Mouse (Mus musculus): ENCODE data around the gene Kbtbd12.
A peak's percentile ranks its signal among the peaks of the same experiment; 100 is the strongest.

DNA sequence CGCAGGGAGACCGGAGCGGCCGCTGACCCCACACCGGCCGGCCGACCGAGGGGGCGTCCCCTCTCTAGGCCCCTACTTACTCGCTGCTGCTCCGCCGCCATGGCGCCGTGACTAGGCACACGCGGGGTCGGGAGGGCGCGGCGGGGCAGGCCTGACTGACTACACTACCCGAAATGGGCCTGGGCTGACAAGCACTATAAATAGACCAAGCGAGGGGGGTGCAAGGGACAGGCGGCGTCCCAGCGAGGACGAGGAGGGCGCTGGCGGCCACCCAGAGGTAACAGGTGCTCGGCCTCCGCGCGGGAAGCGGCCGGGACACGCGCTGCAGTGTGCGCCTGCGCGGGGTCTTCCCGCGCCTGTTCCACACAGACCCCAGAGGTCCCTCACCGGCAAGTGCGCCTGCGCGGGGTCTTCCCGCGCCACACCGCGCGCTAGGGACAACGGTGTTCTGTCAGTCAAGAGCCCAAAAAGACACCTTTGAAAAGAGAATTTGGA is 10.4 kb downstream of the Kbtbd12 start:
- TF ChIP-seq POLR2A (IDR thresholded peaks at IDR 0.05; ENCODE audit: borderline replicate concordance, control insufficient read depth, low read depth, low read length): peak; percentile 40; the same call in 1 of the 2 replicates
- no peak for TF ChIP-seq CTCF (IDR thresholded peaks at IDR 0.05; ENCODE audit: control insufficient read depth, insufficient read depth, low read length)

Measured in bone marrow, adult 2 months (tissue).